Mouse (Mus musculus) activated CD4-positive, CD25-positive, alpha-beta regulatory T cell, adult 4 months (primary cell): ENCODE data around the gene Ror2. TPM values are rescaled to one million over a fixed set of nuclear protein-coding genes. Genes with fewer than 3 reads are reported as not detected.
"Not testable (repeated sequence)": the region's sequence is repeated elsewhere in the genome, so short reads cannot be mapped to it uniquely, and the experiment has no call there.

ENCODE experiments used
- ATAC-seq: one replicate; pipeline ENCODE4 v1.8.0; 2017
- polyA plus RNA-seq, 2 experiments: library from polyadenylated mRNA; unstranded; fragments of 100-300 nt; shearing (Covaris generic); gene quantifications; one replicate each; pipeline ENCODE4 v1.2.1; 2017

Ror2 gene
- polyA plus RNA-seq, result not detected

- ATAC-seq, result no peak
These were observed at the start of gene Ror2 for GRCm38 (mm10) chr13:53285756-53286361. TSS of gene Ror2 (minus strand) at chr13:53286124.

GRCm38 (mm10) chr13:53333769-53334168, 47.8 kb upstream of the Ror2 start:
- ATAC-seq, result no peak

GRCm38 (mm10) chr13:53330246-53330645, 44.3 kb upstream of the Ror2 start:
- no peak for ATAC-seq

GRCm38 (mm10) chr13:53325531-53325930, 39.6 kb upstream of the Ror2 start:
- no peak for ATAC-seq

- ATAC-seq, result no peak
These were observed 37.7 kb upstream of the Ror2 start for GRCm38 (mm10) chr13:53323661-53324060.

GRCm38 (mm10) chr13:53320899-53321298, 35.0 kb upstream of the Ror2 start:
- ATAC-seq, result no peak

GRCm38 (mm10) chr13:53316515-53317295, 30.8 kb upstream of the Ror2 start:
- ATAC-seq, result no peak

GRCm38 (mm10) chr13:53315757-53316156, 29.8 kb upstream of the Ror2 start:
- not testable (repeated sequence) for ATAC-seq

GRCm38 (mm10) chr13:53310442-53310841, 24.5 kb upstream of the Ror2 start:
- ATAC-seq, result no peak

- ATAC-seq, result no peak
These were observed 23.8 kb upstream of the Ror2 start for GRCm38 (mm10) chr13:53309661-53310160.

GRCm38 (mm10) chr13:53309148-53309547, 23.2 kb upstream of the Ror2 start:
- no peak for ATAC-seq

GRCm38 (mm10) chr13:53306836-53307235, 20.9 kb upstream of the Ror2 start:
- ATAC-seq, result no peak

GRCm38 (mm10) chr13:53305256-53305655, 19.3 kb upstream of the Ror2 start:
- ATAC-seq, result no peak

GRCm38 (mm10) chr13:53302688-53303087, 16.8 kb upstream of the Ror2 start:
- no peak for ATAC-seq

- ATAC-seq, result no peak
These were observed 7.1 kb upstream of the Ror2 start for GRCm38 (mm10) chr13:53293065-53293464.

- ATAC-seq, result no peak
These were observed 6.3 kb upstream of the Ror2 start for GRCm38 (mm10) chr13:53292244-53292643.

- ATAC-seq, result no peak
These were observed 616 bp downstream of the Ror2 start for GRCm38 (mm10) chr13:53285261-53285755.

GRCm38 (mm10) chr13:53284740-53285191, 1.2 kb downstream of the Ror2 start:
- no peak for ATAC-seq

- no peak for ATAC-seq
These were observed 4.1 kb downstream of the Ror2 start for GRCm38 (mm10) chr13:53281604-53282396.

- no peak for ATAC-seq
These were observed 7.0 kb downstream of the Ror2 start for GRCm38 (mm10) chr13:53278908-53279307.

- ATAC-seq, result no peak
These were observed 9.5 kb downstream of the Ror2 start for GRCm38 (mm10) chr13:53276381-53276780.

GRCm38 (mm10) chr13:53275778-53276177, 10.1 kb downstream of the Ror2 start:
- no peak for ATAC-seq

- ATAC-seq, result no peak
These were observed 11.2 kb downstream of the Ror2 start for GRCm38 (mm10) chr13:53274771-53275170.
